Mouse (Mus musculus): ENCODE data around the gene Rprd1b. TPM values are rescaled to one million over a fixed set of nuclear protein-coding genes. Genes with fewer than 3 reads are reported as not detected.

Rprd1b gene
- polyA plus RNA-seq, 1 experiment, result 13.6 TPM

- no peaks in the 10 kb centered on the region for H3K4me1 ChIP-seq (ENCODE audit: control insufficient read depth, insufficient read depth, insufficient read length)
- no peak for TF ChIP-seq POLR2A (IDR thresholded peaks at IDR 0.05; ENCODE audit: low read depth, low read length)
- no peak for TF ChIP-seq CTCF (IDR thresholded peaks at IDR 0.05; ENCODE audit: extremely low read depth, insufficient read depth, insufficient read length, insufficient replicate concordance)
- no peak overlapping the region for H3K27ac ChIP-seq (ENCODE audit: insufficient read depth, low read length)
- WGBS, result 97% methylated on average over 1 of the region's 1 CpGs
- DNase-seq (ENCODE audit: low read depth in 1 of 2, low spot score in 2 of 2), result no peak
- H3K4me3 ChIP-seq (ENCODE audit: extremely low read depth, insufficient read depth, insufficient read length), result no peak overlapping the region
- H3K36me3 ChIP-seq (ENCODE audit: control insufficient read depth, insufficient read depth, low read length), result peaks cover 8% of the 10 kb centered on the region
- H3K27me3 ChIP-seq (ENCODE audit: control insufficient read depth, insufficient read depth, low read length), result no peaks in the 10 kb centered on the region
These were observed 9.3 kb downstream of the Rprd1b start for GRCm38 (mm10) chr2:158037571-158037970.

GRCm38 (mm10) chr2:158039662-158040061 lies 11.4 kb downstream of the Rprd1b start:
- H3K4me1 ChIP-seq (ENCODE audit: control insufficient read depth, insufficient read depth, insufficient read length), result no peaks in the 10 kb centered on the region
- H3K4me3 ChIP-seq (ENCODE audit: extremely low read depth, insufficient read depth, insufficient read length), result no peak overlapping the region
- TF ChIP-seq CTCF (IDR thresholded peaks at IDR 0.05; ENCODE audit: extremely low read depth, insufficient read depth, insufficient read length, insufficient replicate concordance) (no peak), POLR2A (IDR thresholded peaks at IDR 0.05; ENCODE audit: low read depth, low read length) (no peak)
- no peak overlapping the region for H3K27ac ChIP-seq (ENCODE audit: insufficient read depth, low read length)
- H3K36me3 ChIP-seq (ENCODE audit: control insufficient read depth, insufficient read depth, low read length), result peaks cover 16% of the 10 kb centered on the region
- no peaks in the 10 kb centered on the region for H3K27me3 ChIP-seq (ENCODE audit: control insufficient read depth, insufficient read depth, low read length)
- WGBS, result 64% methylated on average over 1 of the region's 1 CpGs
- no peak for DNase-seq (ENCODE audit: low read depth in 1 of 2, low spot score in 2 of 2)

GRCm38 (mm10) chr2:158040396-158040795 lies 12.1 kb downstream of the Rprd1b start:
- Histone ChIP-seq H3K27ac (ENCODE audit: insufficient read depth, low read length) (no peak overlapping the region), H3K4me3 (ENCODE audit: extremely low read depth, insufficient read depth, insufficient read length) (no peak overlapping the region), H3K36me3 (ENCODE audit: control insufficient read depth, insufficient read depth, low read length) (peaks cover 16% of the 10 kb centered on the region), H3K4me1 (ENCODE audit: control insufficient read depth, insufficient read depth, insufficient read length) (no peaks in the 10 kb centered on the region), H3K27me3 (ENCODE audit: control insufficient read depth, insufficient read depth, low read length) (no peaks in the 10 kb centered on the region)
- no peak for DNase-seq (ENCODE audit: low read depth in 1 of 2, low spot score in 2 of 2)
- WGBS, result 94% methylated on average over 2 of the region's 2 CpGs
- TF ChIP-seq CTCF (IDR thresholded peaks at IDR 0.05; ENCODE audit: extremely low read depth, insufficient read depth, insufficient read length, insufficient replicate concordance) (no peak), POLR2A (IDR thresholded peaks at IDR 0.05; ENCODE audit: low read depth, low read length) (no peak)

DNA sequence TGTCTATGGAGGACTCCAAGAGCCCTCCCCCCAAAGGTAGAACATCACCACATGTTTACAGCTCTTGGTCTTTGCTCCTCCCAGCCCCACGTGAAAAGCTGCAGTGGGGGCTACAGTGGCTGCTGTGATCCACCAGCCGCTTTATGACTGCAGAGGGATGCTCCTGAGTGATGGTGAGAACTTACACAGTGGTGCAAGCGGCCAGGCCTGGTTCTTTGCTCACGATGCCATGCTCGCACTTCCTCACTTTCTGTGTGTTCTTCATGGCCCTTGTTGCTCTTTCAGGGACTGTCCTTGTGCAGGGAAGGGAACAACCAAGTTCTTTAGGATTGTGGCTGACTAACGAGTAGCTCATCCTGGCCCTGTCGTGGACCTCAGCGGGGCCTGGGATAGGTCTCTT lies 15.2 kb downstream of the Rprd1b start:
- no peaks in the 10 kb centered on the region for H3K27me3 ChIP-seq (ENCODE audit: control insufficient read depth, insufficient read depth, low read length)
- peaks cover 16% of the 10 kb centered on the region for H3K36me3 ChIP-seq (ENCODE audit: control insufficient read depth, insufficient read depth, low read length)
- no peaks in the 10 kb centered on the region for H3K4me1 ChIP-seq (ENCODE audit: control insufficient read depth, insufficient read depth, insufficient read length)
- TF ChIP-seq CTCF (IDR thresholded peaks at IDR 0.05; ENCODE audit: extremely low read depth, insufficient read depth, insufficient read length, insufficient replicate concordance) (no peak), POLR2A (IDR thresholded peaks at IDR 0.05; ENCODE audit: low read depth, low read length) (no peak)
- WGBS, result 93% methylated on average over 8 of the region's 8 CpGs
- H3K27ac ChIP-seq (ENCODE audit: insufficient read depth, low read length), result no peak overlapping the region
- no peak for DNase-seq (ENCODE audit: low read depth in 1 of 2, low spot score in 2 of 2)
- H3K4me3 ChIP-seq (ENCODE audit: extremely low read depth, insufficient read depth, insufficient read length), result no peak overlapping the region

DNA sequence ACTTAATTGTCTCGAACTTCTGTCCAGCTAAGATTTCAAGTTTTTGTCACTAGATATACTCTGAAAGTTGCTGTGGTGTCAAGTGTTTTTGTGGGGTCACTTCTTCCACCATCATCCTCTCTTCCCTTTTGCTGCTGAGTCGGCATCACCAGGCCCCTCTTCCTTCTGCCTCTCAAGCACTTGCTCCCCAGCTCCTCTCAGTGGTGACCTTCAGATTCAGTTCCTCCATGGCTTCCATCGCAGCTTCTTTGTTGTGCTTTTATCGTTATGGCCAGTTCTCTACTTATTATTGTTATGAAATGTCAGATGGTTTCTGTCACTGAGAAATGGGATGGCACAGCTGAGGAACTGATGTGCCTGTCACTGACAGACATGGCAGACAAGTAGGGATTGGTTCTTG lies 17.9 kb downstream of the Rprd1b start:
- DNase-seq (ENCODE audit: low read depth in 1 of 2, low spot score in 2 of 2), result no peak
- no peaks in the 10 kb centered on the region for H3K27me3 ChIP-seq (ENCODE audit: control insufficient read depth, insufficient read depth, low read length)
- H3K4me1 ChIP-seq (ENCODE audit: control insufficient read depth, insufficient read depth, insufficient read length), result no peaks in the 10 kb centered on the region
- H3K4me3 ChIP-seq (ENCODE audit: extremely low read depth, insufficient read depth, insufficient read length), result no peak overlapping the region
- H3K27ac ChIP-seq (ENCODE audit: insufficient read depth, low read length), result no peak overlapping the region
- WGBS, result 61% methylated on average over 4 of the region's 4 CpGs
- no peak for TF ChIP-seq POLR2A (IDR thresholded peaks at IDR 0.05; ENCODE audit: low read depth, low read length)
- TF ChIP-seq CTCF (IDR thresholded peaks at IDR 0.05; ENCODE audit: extremely low read depth, insufficient read depth, insufficient read length, insufficient replicate concordance), result no peak
- H3K36me3 ChIP-seq (ENCODE audit: control insufficient read depth, insufficient read depth, low read length), result peaks cover 25% of the 10 kb centered on the region

DNA sequence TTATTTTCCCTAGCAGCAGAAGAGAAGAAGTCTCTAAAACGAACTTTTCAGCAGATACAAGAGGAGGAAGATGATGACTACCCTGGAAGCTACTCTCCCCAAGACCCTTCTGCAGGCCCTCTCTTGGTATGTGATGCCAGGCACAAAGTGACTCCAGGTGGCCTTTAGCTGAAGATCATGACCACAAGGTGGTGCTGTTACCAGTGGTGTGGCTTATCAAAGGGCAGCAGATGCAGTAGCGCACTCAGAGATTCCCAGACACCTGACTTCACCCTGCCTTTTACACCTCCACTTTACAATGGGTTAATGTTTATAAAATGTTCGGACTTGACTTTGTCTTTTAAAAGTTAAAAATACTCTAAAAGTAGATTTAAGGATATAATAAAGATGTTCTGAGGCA lies 19.6 kb downstream of the Rprd1b start:
- TF ChIP-seq POLR2A (IDR thresholded peaks at IDR 0.05; ENCODE audit: low read depth, low read length) (no peak), CTCF (IDR thresholded peaks at IDR 0.05; ENCODE audit: extremely low read depth, insufficient read depth, insufficient read length, insufficient replicate concordance) (peak; percentile 58; the same call in 1 of the 2 replicates)
- H3K27ac ChIP-seq (ENCODE audit: insufficient read depth, low read length), result no peak overlapping the region
- peak; percentile 21 to 54 for DNase-seq (ENCODE audit: low read depth in 1 of 2, low spot score in 2 of 2)
- H3K27me3 ChIP-seq (ENCODE audit: control insufficient read depth, insufficient read depth, low read length), result no peaks in the 10 kb centered on the region
- no peaks in the 10 kb centered on the region for H3K4me1 ChIP-seq (ENCODE audit: control insufficient read depth, insufficient read depth, insufficient read length)
- peaks cover 26% of the 10 kb centered on the region for H3K36me3 ChIP-seq (ENCODE audit: control insufficient read depth, insufficient read depth, low read length)
- WGBS, result 66% methylated on average over 3 of the region's 3 CpGs
- H3K4me3 ChIP-seq (ENCODE audit: extremely low read depth, insufficient read depth, insufficient read length), result no peak overlapping the region

- no peak for DNase-seq (ENCODE audit: low read depth in 1 of 2, low spot score in 2 of 2)
- WGBS, result 100% methylated on average over 1 of the region's 1 CpGs
- Histone ChIP-seq H3K27me3 (ENCODE audit: control insufficient read depth, insufficient read depth, low read length) (no peaks in the 10 kb centered on the region), H3K27ac (ENCODE audit: insufficient read depth, low read length) (no peak overlapping the region), H3K4me1 (ENCODE audit: control insufficient read depth, insufficient read depth, insufficient read length) (no peaks in the 10 kb centered on the region), H3K4me3 (ENCODE audit: extremely low read depth, insufficient read depth, insufficient read length) (no peak overlapping the region), H3K36me3 (ENCODE audit: control insufficient read depth, insufficient read depth, low read length) (peaks cover 21% of the 10 kb centered on the region)
- TF ChIP-seq CTCF (IDR thresholded peaks at IDR 0.05; ENCODE audit: extremely low read depth, insufficient read depth, insufficient read length, insufficient replicate concordance), result no peak
- no peak for TF ChIP-seq POLR2A (IDR thresholded peaks at IDR 0.05; ENCODE audit: low read depth, low read length)
These were observed 20.4 kb downstream of the Rprd1b start for GRCm38 (mm10) chr2:158048718-158049117.

All from spleen, adult 2 months (tissue).